Mouse (Mus musculus) lung, embryonic 15.5 days (tissue): ENCODE results near the gene Sdf2l1. TPM values are rescaled to one million over a fixed set of nuclear protein-coding genes. Genes with fewer than 3 reads are reported as not detected.

Experiments
- ATAC-seq: fragments of 200-750 bp; cut with Nextera tagmentation; 2 replicates; pipeline ENCODE4 v1.8.0; 2017; ENCODE audit warnings: moderate number of reproducible peaks, borderline replicate concordance; ENCODE audit not compliant: low FRiP score, low TSS enrichment; ENCODE audit errors: extremely low read depth
- H3K27ac ChIP-seq: fragments of 300-500 bp; sonication (generic); 2 replicates; pipeline ENCODE4 v1.5.1; 2015; ENCODE audit warnings: moderate library complexity, mild to moderate bottlenecking, inconsistent platforms
- H3K27me3 ChIP-seq: fragments of 300-500 bp; sonication (generic); 2 replicates; pipeline ENCODE4 v1.6.1; 2015; ENCODE audit warnings: inconsistent platforms
- H3K36me3 ChIP-seq: fragments of 300-500 bp; sonication (generic); 2 replicates; pipeline ENCODE4 v1.6.1; 2015; ENCODE audit warnings: inconsistent platforms
- H3K4me1 ChIP-seq: fragments of 300-500 bp; sonication (generic); 2 replicates; pipeline ENCODE4 v1.6.1; 2015; ENCODE audit warnings: inconsistent platforms
- H3K4me2 ChIP-seq: fragments of 300-500 bp; sonication (generic); 2 replicates; pipeline ENCODE4 v1.6.1; 2015; ENCODE audit warnings: inconsistent platforms, mild to moderate bottlenecking, moderate library complexity
- H3K4me3 ChIP-seq: fragments of 300-500 bp; sonication (generic); 2 replicates; pipeline ENCODE4 v1.5.1; 2015; ENCODE audit warnings: mild to moderate bottlenecking, inconsistent platforms
- H3K9ac ChIP-seq: fragments of 300-500 bp; sonication (generic); 2 replicates; pipeline ENCODE4 v1.6.1; 2015; ENCODE audit warnings: inconsistent platforms
- H3K9me3 ChIP-seq: fragments of 300-500 bp; sonication (generic); 2 replicates; pipeline ENCODE4 v1.6.1; 2016; ENCODE audit warnings: inconsistent platforms
- WGBS: fragments of 180-500 bp; shearing (Covaris S2); methylation state at CpG from one replicate; pipeline ENCODE4 v1.1.7; 2015; 5-methylcytosine and 5-hydroxymethylcytosine counted together
- polyA plus RNA-seq: library from polyadenylated mRNA; unstranded; fragments of >200 nt; fragmentation: Nextera tagmentation; extraction: Ambion mirVana; gene quantifications from 2 replicates; pipeline ENCODE4 v1.2.1, GENCODE M21; 2015

The Sdf2l1 gene
- polyA plus RNA-seq, 1 experiment from 2014 or later, result 105 TPM

DNA sequence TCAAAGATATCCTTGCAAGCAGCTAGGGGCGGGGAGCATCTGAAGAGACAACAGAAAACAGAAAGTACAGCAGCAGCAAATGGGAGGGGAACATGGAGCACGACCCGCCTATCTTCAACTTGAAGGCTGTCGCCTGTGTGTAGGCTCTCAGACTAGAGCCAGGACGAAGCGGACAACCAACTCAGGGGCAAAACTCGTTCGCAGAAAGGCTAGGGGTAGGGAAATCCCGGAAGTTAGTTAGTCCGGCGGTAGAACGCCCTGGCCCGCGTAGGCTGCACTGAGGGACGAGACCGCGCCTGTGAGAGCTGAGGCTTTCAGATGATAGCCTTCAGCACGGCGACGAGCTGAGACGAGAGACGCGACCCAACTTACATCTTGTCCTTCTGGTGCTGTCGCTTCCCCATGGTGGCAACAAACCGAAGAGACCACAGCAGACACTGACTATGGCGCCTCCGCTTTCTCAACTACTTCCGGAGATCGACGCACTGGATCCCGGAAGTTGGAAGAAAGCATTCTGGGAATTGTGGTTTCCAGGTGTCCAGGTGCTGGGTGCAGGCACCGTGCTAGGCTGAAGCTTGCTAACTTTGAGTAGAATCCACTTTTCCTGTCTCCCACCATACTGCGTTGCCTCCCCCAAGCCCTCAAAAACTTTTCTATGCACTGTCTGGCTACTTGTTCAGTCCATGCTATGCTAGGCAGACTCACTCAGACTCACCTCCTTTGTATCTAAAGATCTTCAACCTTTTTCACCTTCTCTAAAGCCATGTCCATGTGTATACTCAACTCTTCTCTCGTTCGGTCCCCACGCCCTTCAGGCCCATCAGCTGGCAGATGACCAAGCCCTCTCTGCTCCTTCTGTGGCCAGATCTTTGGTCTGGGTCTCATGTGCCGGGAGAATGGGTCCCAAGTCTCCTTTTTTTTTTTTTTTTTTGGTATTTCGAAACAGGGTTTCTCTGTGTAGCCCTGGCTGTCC is 21.1 kb downstream of the Sdf2l1 start, which contains the start of gene Ppil2:
Gene Ppil2, minus strand, starts transcription at position 487 of the 973 bp plus-strand sequence.
- Histone ChIP-seq H3K4me3 (peak within 1 kb of the TSS; percentile 91), H3K27ac (peak within 1 kb of the TSS; percentile 55), H3K27me3 (no peaks in the 10 kb centered on the region), H3K4me1 (peaks cover 14% of the 10 kb centered on the region), H3K9ac (peak within 1 kb of the TSS; percentile 77), H3K4me2 (peak within 1 kb of the TSS; percentile 67), H3K36me3 (peaks cover 32% of the 10 kb centered on the region), H3K9me3 (no peaks in the 10 kb centered on the region)
- ATAC-seq, result peak; percentile 87
- whole genome bisulfite sequencing, result 8% methylated on average over 38 of the region's 38 CpGs

DNA sequence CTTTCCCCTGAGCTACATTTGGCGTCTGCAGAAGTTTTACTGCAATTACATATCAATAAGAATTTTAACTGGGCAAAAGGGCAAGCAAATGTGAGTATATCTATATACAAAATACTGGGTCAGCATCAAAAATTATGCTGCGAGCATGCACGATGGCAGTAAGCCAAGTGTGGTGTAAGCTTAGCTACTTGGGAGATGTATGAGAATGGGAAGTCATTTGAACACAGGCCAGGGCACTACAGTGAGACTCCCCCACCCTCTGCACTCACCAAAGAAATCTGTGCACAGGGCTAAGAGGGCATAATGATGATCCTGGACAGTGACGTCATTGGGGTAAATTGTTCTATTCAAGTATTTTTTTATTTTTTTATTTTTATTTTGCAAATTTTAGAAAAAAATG is 27.6 kb downstream of the Sdf2l1 start:
- Histone ChIP-seq H3K36me3 (peaks cover 56% of the 10 kb centered on the region), H3K27me3 (no peaks in the 10 kb centered on the region), H3K27ac (0 out of 2 replicates have a peak overlapping the region, but pooled peaks have one; percentile 2), H3K9me3 (no peaks in the 10 kb centered on the region), H3K4me2 (no peak overlapping the region), H3K9ac (no peak overlapping the region), H3K4me3 (no peak overlapping the region), H3K4me1 (peaks cover 26% of the 10 kb centered on the region)
- 44% methylated on average over 4 of the region's 4 CpGs for WGBS
- peak; percentile 77; the same call in 1 of the 2 replicates for ATAC-seq

DNA sequence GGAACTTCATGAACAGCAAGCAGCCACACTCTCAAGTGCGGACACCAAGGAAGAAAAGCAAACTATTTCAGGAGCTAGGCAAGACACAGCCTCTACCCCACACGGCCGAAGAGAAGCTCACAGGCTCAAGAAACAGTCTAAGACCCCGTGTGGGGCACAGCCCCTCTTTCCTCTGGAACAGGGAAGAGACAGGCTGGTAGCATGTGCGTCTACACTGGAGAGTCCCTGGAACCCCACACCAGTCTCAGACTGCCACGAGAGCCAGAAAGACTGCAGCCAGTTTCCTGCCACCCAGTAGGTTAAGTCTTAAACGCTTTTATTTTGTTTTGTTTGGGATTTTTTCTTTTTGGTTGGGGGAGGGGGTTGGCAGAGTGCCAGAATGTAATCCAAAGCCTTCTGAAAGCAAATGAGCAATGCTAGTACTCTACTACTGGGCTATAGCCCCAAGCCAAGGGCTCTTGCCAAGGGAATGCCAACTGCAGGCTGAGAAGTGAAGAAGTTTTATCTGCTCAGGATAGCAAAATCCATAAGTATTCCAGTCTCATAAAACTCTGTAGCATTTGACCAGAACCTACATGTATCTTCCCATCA is 29.5 kb downstream of the Sdf2l1 start:
- H3K4me1 ChIP-seq, result peaks cover 24% of the 10 kb centered on the region
- peaks cover 60% of the 10 kb centered on the region for H3K36me3 ChIP-seq
- H3K9ac ChIP-seq, result no peak overlapping the region
- H3K9me3 ChIP-seq, result no peaks in the 10 kb centered on the region
- peak; percentile 48; the same call in 1 of the 2 replicates for ATAC-seq
- WGBS, result 49% methylated on average over 7 of the region's 7 CpGs
- no peak overlapping the region for H3K4me3 ChIP-seq
- no peaks in the 10 kb centered on the region for H3K27me3 ChIP-seq
- H3K4me2 ChIP-seq, result no peak overlapping the region
- H3K27ac ChIP-seq, result peak overlapping the region; percentile 43; the same call in 1 of the 2 replicates

DNA sequence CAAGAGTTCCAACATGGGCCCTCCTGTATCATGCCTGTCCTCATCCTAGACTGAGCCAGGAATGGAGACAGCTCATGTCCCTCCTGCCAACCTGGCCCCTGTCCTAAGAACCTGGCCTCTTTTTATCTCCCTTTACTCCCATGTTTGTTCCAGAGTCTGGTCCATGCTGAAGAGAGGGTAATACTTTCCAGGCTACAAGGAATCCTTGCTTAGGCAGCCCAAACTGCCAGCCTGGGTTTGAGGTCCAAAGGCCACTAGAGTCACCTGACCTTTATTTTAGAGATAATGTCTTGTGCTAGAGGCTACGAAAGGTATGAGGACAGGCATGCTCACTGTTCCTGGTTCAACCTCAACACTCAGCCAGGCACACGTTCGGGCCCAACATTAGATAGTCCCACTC is 35.2 kb downstream of the Sdf2l1 start:
- H3K27me3 ChIP-seq, result no peaks in the 10 kb centered on the region
- no peak; the same call in 1 of the 2 replicates for ATAC-seq
- WGBS, result 90% methylated on average over 3 of the region's 3 CpGs

DNA sequence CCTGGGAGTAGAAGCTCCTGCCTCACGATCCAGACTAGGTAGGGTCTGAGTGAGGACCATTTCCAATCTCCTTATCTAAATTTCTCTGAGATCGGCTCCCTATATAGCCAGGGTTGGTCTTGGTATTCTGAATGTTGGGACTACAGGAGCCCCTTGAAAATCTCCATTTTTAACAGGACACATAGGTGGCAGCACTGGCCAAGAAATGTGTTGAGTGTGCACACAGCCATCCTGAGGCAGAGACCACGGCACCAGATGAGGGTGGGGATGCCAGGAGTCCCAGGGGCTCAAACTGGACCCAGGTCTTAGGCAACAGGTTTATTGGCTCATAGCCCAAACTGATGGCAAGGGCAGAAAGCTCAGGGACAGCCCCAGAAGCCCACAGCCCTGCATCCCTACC is 43.8 kb downstream of the Sdf2l1 start:
- Histone ChIP-seq H3K4me3 (no peak overlapping the region), H3K9ac (no peak overlapping the region), H3K9me3 (no peaks in the 10 kb centered on the region), H3K4me2 (no peak overlapping the region), H3K27me3 (no peaks in the 10 kb centered on the region), H3K4me1 (no peaks in the 10 kb centered on the region), H3K27ac (no peak overlapping the region), H3K36me3 (peaks cover 95% of the 10 kb centered on the region)
- ATAC-seq, result no peak
- WGBS, result 73% methylated on average over 3 of the region's 3 CpGs

More for the DNA sequence above, 35.2 kb downstream of the Sdf2l1 start:
- peaks cover 79% of the 10 kb centered on the region for H3K36me3 ChIP-seq
- H3K9me3 ChIP-seq, result no peaks in the 10 kb centered on the region
- no peak overlapping the region for H3K4me3 ChIP-seq
- H3K4me1 ChIP-seq, result no peaks in the 10 kb centered on the region
- H3K9ac ChIP-seq, result no peak overlapping the region
- H3K27ac ChIP-seq, result no peak overlapping the region
- H3K4me2 ChIP-seq, result no peak overlapping the region

DNA sequence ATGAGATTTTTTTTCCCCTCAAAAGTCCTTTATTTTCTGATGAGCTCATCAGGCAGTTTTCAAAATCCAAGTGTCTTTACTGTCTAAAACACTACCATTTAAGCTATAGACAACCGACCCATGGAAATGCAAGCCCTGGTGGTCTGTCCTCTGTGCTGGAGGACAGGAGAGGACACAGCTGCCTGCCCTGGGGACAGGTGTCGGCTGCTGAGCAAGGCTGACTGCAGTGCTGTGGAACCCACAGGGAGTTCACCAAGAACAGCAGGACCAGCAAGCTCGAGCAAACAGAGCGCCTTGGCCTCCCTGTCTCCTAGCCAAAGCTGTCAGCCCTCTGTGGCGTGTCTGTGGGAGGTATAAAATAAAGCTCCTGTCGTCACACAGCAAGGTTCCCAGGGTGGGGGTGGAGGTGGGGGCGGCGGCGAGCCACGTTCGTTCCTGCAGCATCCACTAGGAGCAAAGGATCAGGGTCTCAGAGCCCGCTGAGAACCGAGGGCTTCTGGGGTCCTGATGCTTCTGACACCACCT is 45.5 kb downstream of the Sdf2l1 start:
- Histone ChIP-seq H3K4me1 (no peaks in the 10 kb centered on the region), H3K9ac (no peak overlapping the region), H3K36me3 (peaks cover 92% of the 10 kb centered on the region), H3K27ac (no peak overlapping the region), H3K4me3 (no peak overlapping the region), H3K9me3 (no peaks in the 10 kb centered on the region), H3K27me3 (no peaks in the 10 kb centered on the region), H3K4me2 (no peak overlapping the region)
- WGBS, result 76% methylated on average over 13 of the region's 13 CpGs
- ATAC-seq, result no peak

DNA sequence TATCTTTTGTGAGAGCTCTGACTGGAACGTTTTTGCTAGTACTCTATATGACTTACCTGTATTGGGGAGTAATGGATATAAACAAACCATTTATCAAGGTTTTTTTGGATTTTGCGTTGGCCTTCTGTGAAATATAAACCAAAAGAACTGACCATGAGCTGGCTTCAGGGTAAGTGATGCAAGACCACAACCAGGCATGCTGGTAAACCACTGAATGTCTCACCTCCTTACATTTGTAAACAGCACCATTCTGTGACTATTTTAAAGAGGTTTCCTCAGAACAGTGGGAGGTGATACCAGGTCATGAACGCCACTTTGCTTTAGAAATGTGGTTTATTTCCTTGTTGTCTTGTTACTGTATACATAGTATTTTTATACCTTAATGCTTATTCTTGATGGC is 45.9 kb downstream of the Sdf2l1 start:
- H3K4me2 ChIP-seq, result no peak overlapping the region
- H3K36me3 ChIP-seq, result peaks cover 88% of the 10 kb centered on the region
- H3K4me3 ChIP-seq, result no peak overlapping the region
- H3K4me1 ChIP-seq, result no peaks in the 10 kb centered on the region
- no peaks in the 10 kb centered on the region for H3K9me3 ChIP-seq
- H3K27ac ChIP-seq, result no peak overlapping the region
- WGBS, result 66% methylated on average over 3 of the region's 3 CpGs
- ATAC-seq, result no peak
- H3K9ac ChIP-seq, result no peak overlapping the region
- H3K27me3 ChIP-seq, result no peaks in the 10 kb centered on the region

DNA sequence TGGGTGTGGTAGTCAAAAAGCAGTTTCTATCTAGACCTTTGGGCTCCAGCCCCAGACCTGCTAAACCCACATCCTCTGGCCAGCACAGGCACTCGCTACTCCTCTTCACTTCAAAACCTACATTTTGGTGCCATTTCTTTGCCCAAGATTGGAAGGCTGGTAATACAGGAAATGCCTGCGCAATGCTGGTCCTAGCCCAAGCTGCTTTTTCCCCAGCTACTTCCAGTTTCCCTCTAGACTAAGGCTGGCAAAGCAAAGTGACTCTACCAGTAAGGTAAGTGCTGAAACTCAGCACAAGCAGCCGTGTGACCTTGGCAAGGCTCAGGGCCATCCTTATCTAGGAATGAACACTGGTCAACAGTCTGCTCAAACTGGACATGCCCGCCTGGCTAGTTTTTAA is 46.5 kb downstream of the Sdf2l1 start:
- 86% methylated on average over 4 of the region's 4 CpGs for WGBS
- H3K36me3 ChIP-seq, result peaks cover 82% of the 10 kb centered on the region

DNA sequence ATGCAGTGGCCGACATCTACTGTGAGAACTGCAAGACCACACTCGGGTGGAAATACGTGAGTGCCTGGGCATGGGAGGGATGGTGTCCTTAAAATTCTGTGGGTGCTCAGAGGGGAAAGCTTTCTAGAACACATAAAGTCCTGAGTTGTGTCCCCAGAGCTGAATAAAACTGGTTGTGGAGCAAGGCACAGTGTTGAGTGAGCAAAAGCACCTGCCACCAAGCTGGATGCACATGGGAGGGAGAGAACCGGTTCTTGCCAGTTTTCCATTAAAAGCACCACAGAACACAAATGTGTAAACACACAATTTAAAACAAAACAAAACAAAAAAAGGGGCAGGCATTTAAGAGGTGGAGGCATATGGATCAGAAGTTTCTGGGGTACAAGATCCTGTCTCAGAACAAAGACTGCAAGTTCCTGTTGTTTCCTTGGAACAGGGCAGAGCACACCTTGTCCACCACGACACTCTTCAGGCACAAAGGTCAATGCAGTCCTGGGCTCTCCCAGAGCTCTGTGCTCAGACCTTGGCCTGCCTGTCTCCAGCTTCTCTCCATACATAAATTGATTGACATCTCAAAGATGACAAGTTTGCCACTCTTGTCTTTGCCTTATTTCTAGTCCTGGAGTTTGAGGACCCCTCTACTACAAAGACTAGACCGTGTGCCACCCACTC is 49.9 kb downstream of the Sdf2l1 start:
- no peak overlapping the region for H3K4me2 ChIP-seq
- H3K4me3 ChIP-seq, result no peak overlapping the region
- ATAC-seq, result no peak
- H3K27me3 ChIP-seq, result no peaks in the 10 kb centered on the region
- WGBS, result 71% methylated on average over 6 of the region's 6 CpGs
- H3K9me3 ChIP-seq, result no peaks in the 10 kb centered on the region
- H3K9ac ChIP-seq, result no peak overlapping the region
- H3K4me1 ChIP-seq, result peaks cover 7% of the 10 kb centered on the region; the same call in 1 of the 2 replicates
- H3K36me3 ChIP-seq, result peaks cover 49% of the 10 kb centered on the region
- H3K27ac ChIP-seq, result no peak overlapping the region

More for the DNA sequence above, 46.5 kb downstream of the Sdf2l1 start:
- Histone ChIP-seq H3K27ac (no peak overlapping the region), H3K9me3 (no peaks in the 10 kb centered on the region), H3K4me1 (no peaks in the 10 kb centered on the region), H3K9ac (no peak overlapping the region), H3K4me2 (no peak overlapping the region), H3K27me3 (no peaks in the 10 kb centered on the region), H3K4me3 (no peak overlapping the region)
- ATAC-seq, result no peak
